Comparison of ENCODE assay signal across 7 mouse cellular contexts in genomic region chr3:15194362-15194761, GRCm38 (mm10).
A peak's percentile ranks its signal among the peaks of the same experiment; 100 is the strongest.
DNase-seq lines count a peak whose midpoint lies in the region; ATAC-seq and TF ChIP-seq lines count a peak whose summit lies in the region.

No protein-coding gene starts in this region.

- peak; percentile 87 for DNase-seq in ZHBTc4 (ENCODE audit: low read depth, low spot score)
- DNase-seq in cerebellum, postnatal 10 days, result peak; percentile 85 to 86
- DNase-seq in frontal cortex, postnatal 25 days (ENCODE audit: low spot score in 2 of 2), result peak; percentile 57 to 64
- DNase-seq in left cerebral cortex, postnatal 25 days (ENCODE audit: low spot score in 2 of 2), result peak; percentile 75 to 88
- DNase-seq in skeletal muscle tissue, adult 2 months (ENCODE audit: low read depth, low spot score), result peak; percentile 69

- no peaks in the 10 kb centered on the region for H3K9me3 ChIP-seq in intestine, postnatal 0 days (ENCODE audit: control insufficient read depth)
- H3K9me3 ChIP-seq in midbrain, embryonic 12.5 days, result no peaks in the 10 kb centered on the region

- no peaks in the 10 kb centered on the region for H3K36me3 ChIP-seq in intestine, postnatal 0 days (ENCODE audit: control insufficient read depth, insufficient read depth)
- no peaks in the 10 kb centered on the region for H3K36me3 ChIP-seq in midbrain, embryonic 12.5 days

- H3K4me3 ChIP-seq in intestine, postnatal 0 days (ENCODE audit: low read depth, low read length), result no peak overlapping the region
- no peak overlapping the region for H3K4me3 ChIP-seq in midbrain, embryonic 12.5 days

- 0 out of 2 replicates have a peak, but pooled peaks cover 4% of the 10 kb centered on the region for H3K4me1 ChIP-seq in intestine, postnatal 0 days (replicated peaks; ENCODE audit: control insufficient read depth, insufficient read depth, low read length)
- H3K4me1 ChIP-seq in midbrain, embryonic 12.5 days, result no peaks in the 10 kb centered on the region

- H3K9ac ChIP-seq in intestine, postnatal 0 days (ENCODE audit: low read depth, low read length), result no peak overlapping the region
- H3K9ac ChIP-seq in midbrain, embryonic 12.5 days (replicated peaks), result no peak overlapping the region

- H3K27ac ChIP-seq in intestine, postnatal 0 days (ENCODE audit: low read depth, low read length), result no peak overlapping the region
- no peak overlapping the region for H3K27ac ChIP-seq in midbrain, embryonic 12.5 days (replicated peaks)

- intact Hi-C loops in left cerebral cortex, postnatal 25 days (cut with DNase I), result loop anchor here (1.0 to 5.0 kb wide), 3 partner anchors 307 to 516 kb away; partner anchors contain the start of gene Car2

- H3K27me3 ChIP-seq in intestine, postnatal 0 days (replicated peaks; ENCODE audit: control insufficient read depth, insufficient read depth, low read length), result no peaks in the 10 kb centered on the region
- H3K27me3 ChIP-seq in midbrain, embryonic 12.5 days, result no peaks in the 10 kb centered on the region

- H3K4me2 ChIP-seq in intestine, postnatal 0 days (replicated peaks; ENCODE audit: low read depth), result no peak overlapping the region
- no peak overlapping the region for H3K4me2 ChIP-seq in midbrain, embryonic 12.5 days (replicated peaks)

- peak; percentile 65 for ATAC-seq in intestine, postnatal 0 days
- peak; percentile 95 for ATAC-seq in midbrain, embryonic 12.5 days (ENCODE audit: low FRiP score, low read depth)

- 5% methylated on average over 7 of the region's 7 CpGs for WGBS in intestine, postnatal 0 days
- 6% methylated on average over 7 of the region's 7 CpGs for WGBS in midbrain, embryonic 12.5 days

- peak; percentile 96 for TF ChIP-seq CTCF in intestine, postnatal 0 days (IDR thresholded peaks at IDR 0.05; ENCODE audit: low read depth)
